ENCODE assay signal across 10 mouse cellular contexts in genomic region chr6:97396351-97396956, GRCm38 (mm10).
A peak's percentile ranks its signal among the peaks of the same experiment; 100 is the strongest.
DNase-seq lines count a peak whose midpoint lies in the region; ATAC-seq and TF ChIP-seq lines count a peak whose summit lies in the region.
"Had no signal": no experiment of that assay in that cellular context is flagged by ENCODE, and none has a peak within 500 bp of the region (broad histone marks: within the 10 kb centered on the region; RNA-seq: fewer than 3 reads in every experiment).

No protein-coding gene starts in this region.

- peaks cover 1% of the 10 kb centered on the region; the same call in 1 of the 2 replicates for H3K27me3 ChIP-seq in heart, embryonic 10.5 days (ENCODE audit: insufficient read depth, poor library complexity, severe bottlenecking)
- no peaks in the 10 kb centered on the region for H3K27me3 ChIP-seq in lung, embryonic 16.5 days (ENCODE audit: control insufficient read depth, insufficient read depth, low read depth, low read length)
- no peaks in the 10 kb centered on the region for H3K27me3 ChIP-seq in stomach, postnatal 0 days (ENCODE audit: control insufficient read depth, insufficient read depth, low read length)
- H3K27me3 ChIP-seq: limb, embryonic 15.5 days had no signal

- H3K36me3 ChIP-seq in heart, embryonic 10.5 days, result no peaks in the 10 kb centered on the region
- H3K36me3 ChIP-seq in lung, embryonic 16.5 days (ENCODE audit: control insufficient read depth, insufficient read depth, low read length), result no peaks in the 10 kb centered on the region
- no peaks in the 10 kb centered on the region for H3K36me3 ChIP-seq in stomach, postnatal 0 days (ENCODE audit: control insufficient read depth, insufficient read depth, low read length)
- H3K36me3 ChIP-seq: limb, embryonic 15.5 days had no signal

- no peak for TF ChIP-seq CTCF in stomach, postnatal 0 days (IDR thresholded peaks at IDR 0.05; ENCODE audit: low read depth)

- no peaks in the 10 kb centered on the region for H3K9me3 ChIP-seq in heart, embryonic 10.5 days
- H3K9me3 ChIP-seq in lung, embryonic 16.5 days (ENCODE audit: control insufficient read depth, low read length), result no peaks in the 10 kb centered on the region
- no peaks in the 10 kb centered on the region for H3K9me3 ChIP-seq in stomach, postnatal 0 days (ENCODE audit: control insufficient read depth, low read length)
- H3K9me3 ChIP-seq: limb, embryonic 15.5 days had no signal

- H3K4me3 ChIP-seq in heart, embryonic 10.5 days, result no peak overlapping the region
- no peak overlapping the region for H3K4me3 ChIP-seq in lung, embryonic 16.5 days (ENCODE audit: low read length)
- H3K4me3 ChIP-seq in stomach, postnatal 0 days (ENCODE audit: low read depth, low read length), result no peak overlapping the region
- H3K4me3 ChIP-seq: limb, embryonic 15.5 days had no signal

- peak; percentile 63 for ATAC-seq in lung, embryonic 16.5 days (ENCODE audit: low read depth)
- peak; percentile 58 for ATAC-seq in stomach, postnatal 0 days (ENCODE audit: low FRiP score, low TSS enrichment)
- ATAC-seq in erythroid progenitor cell, adult 5-6 weeks (replicated peaks; ENCODE audit: low FRiP score, poor library complexity, severe bottlenecking), result no peak

- H3K4me1 ChIP-seq in heart, embryonic 10.5 days, result peaks cover 26% of the 10 kb centered on the region
- peaks cover 13% of the 10 kb centered on the region; the same call in 1 of the 2 replicates for H3K4me1 ChIP-seq in lung, embryonic 16.5 days (replicated peaks; ENCODE audit: control insufficient read depth, insufficient read depth, low read length)
- 0 out of 2 replicates have a peak, but pooled peaks cover 8% of the 10 kb centered on the region for H3K4me1 ChIP-seq in stomach, postnatal 0 days (replicated peaks; ENCODE audit: control insufficient read depth, insufficient read depth)

- H3K9ac ChIP-seq in lung, embryonic 16.5 days (ENCODE audit: low read length), result peak overlapping the region; percentile 36; the same call in 1 of the 2 replicates
- H3K9ac ChIP-seq in stomach, postnatal 0 days (ENCODE audit: low read length), result no peak overlapping the region
- H3K9ac ChIP-seq: limb, embryonic 15.5 days had no signal

- WGBS in heart, embryonic 10.5 days, result 39% methylated on average over 9 of the region's 9 CpGs
- 30% methylated on average over 9 of the region's 9 CpGs for WGBS in lung, embryonic 16.5 days
- 38% methylated on average over 9 of the region's 9 CpGs for WGBS in stomach, postnatal 0 days

- DNase-seq in heart, embryonic 10.5 days (ENCODE audit: low spot score), result no peak
- DNase-seq in heart, postnatal 25 days (ENCODE audit: low spot score), result no peak
- DNase-seq in right cerebral cortex, postnatal 14 days, result peak; percentile 15
- DNase-seq in right cerebral cortex, adult 2 months (ENCODE audit: low spot score in 2 of 2), result no peak
- DNase-seq in stomach, postnatal 0 days (ENCODE audit: low spot score), result peak; percentile 36
- DNase-seq in ovary, postnatal 36 days (ENCODE audit: low spot score), result no peak
- DNase-seq: gastrocnemius, postnatal 25 days had no signal

- peak overlapping the region; percentile 8; the same call in 1 of the 2 replicates for H3K27ac ChIP-seq in heart, embryonic 10.5 days
- H3K27ac ChIP-seq in lung, embryonic 16.5 days (ENCODE audit: low read length), result peak overlapping the region; percentile 1; the same call in 1 of the 2 replicates
- 0 out of 2 replicates have a peak overlapping the region, but pooled peaks have one; percentile 13 for H3K27ac ChIP-seq in stomach, postnatal 0 days (replicated peaks)
- H3K27ac ChIP-seq: limb, embryonic 15.5 days had no signal

- intact Hi-C loops in heart, postnatal 25 days (cut with DNase I), result no loop called here

- peak overlapping the region; percentile 33; the same call in 1 of the 2 replicates for H3K4me2 ChIP-seq in lung, embryonic 16.5 days (ENCODE audit: low read depth, low read length)
- no peak overlapping the region for H3K4me2 ChIP-seq in stomach, postnatal 0 days (replicated peaks; ENCODE audit: low read depth)

- no peak for TF ChIP-seq EP300 in stomach, postnatal 0 days (optimal IDR thresholded peaks at IDR 0.05)

Comparison
In these comparisons a context has a peak if more than half of its experiments do, and no peak if none do; other contexts are left out.
1. DNase-seq: peak in right cerebral cortex, postnatal 14 days (single experiment) and stomach, postnatal 0 days (single experiment); none in heart, embryonic 10.5 days (single experiment), heart, postnatal 25 days (single experiment), right cerebral cortex, adult 2 months (0 of 2) and ovary, postnatal 36 days (single experiment).
2. Peak in every context shown above with its lines, with median percentiles within 50 percentile points of each other: H3K27ac ChIP-seq.